Mouse (Mus musculus): ENCODE results near the gene Odr4.

GRCm38 (mm10) chr1:150438641-150439040 lies 45.8 kb upstream of the Odr4 start:
- TF ChIP-seq MAFK (IDR thresholded peaks at IDR 0.05; ENCODE audit: insufficient read depth, low read depth, low read length), result no peak
- TF ChIP-seq HCFC1 (IDR thresholded peaks at IDR 0.05; ENCODE audit: borderline replicate concordance, insufficient read depth, low read length), result no peak
- TF ChIP-seq ZC3H11A (IDR thresholded peaks at IDR 0.05; ENCODE audit: borderline replicate concordance, low read depth, low read length), result no peak

Measured in ES-E14 (cell line).